Mouse (Mus musculus) left cerebral cortex, postnatal 36 days (tissue): ENCODE results near the gene Zfp984. TPM values are rescaled to one million over a fixed set of nuclear protein-coding genes. Genes with fewer than 3 reads are reported as not detected.
A peak's percentile ranks its signal among the peaks of the same experiment; 100 is the strongest.
"Not testable (repeated sequence)": the region's sequence is repeated elsewhere in the genome, so short reads cannot be mapped to it uniquely, and the experiment has no call there.

Experiments
- DNase-seq, 2 experiments: peaks; one replicate each; pipeline ENCODE4 v3.0.0; 2021 to 2022; ENCODE audit warnings: low spot score in 2 of 2, mixed read lengths in 1 of 2
- intact Hi-C: fragments of 180-260 bp; cut with DNase I; formaldehyde crosslinking; loops from one replicate; pipeline ENCODE4 v1.15.1; 2025
- total RNA-seq, 2 experiments: library from RNA; stranded (reverse); gene quantifications; 2 replicates each; pipeline ENCODE4 v1.2.3; 2021

Gene Zfp984
- 1 to 10 TPM; 1.9 to 2.0 TPM for total RNA-seq

DNA sequence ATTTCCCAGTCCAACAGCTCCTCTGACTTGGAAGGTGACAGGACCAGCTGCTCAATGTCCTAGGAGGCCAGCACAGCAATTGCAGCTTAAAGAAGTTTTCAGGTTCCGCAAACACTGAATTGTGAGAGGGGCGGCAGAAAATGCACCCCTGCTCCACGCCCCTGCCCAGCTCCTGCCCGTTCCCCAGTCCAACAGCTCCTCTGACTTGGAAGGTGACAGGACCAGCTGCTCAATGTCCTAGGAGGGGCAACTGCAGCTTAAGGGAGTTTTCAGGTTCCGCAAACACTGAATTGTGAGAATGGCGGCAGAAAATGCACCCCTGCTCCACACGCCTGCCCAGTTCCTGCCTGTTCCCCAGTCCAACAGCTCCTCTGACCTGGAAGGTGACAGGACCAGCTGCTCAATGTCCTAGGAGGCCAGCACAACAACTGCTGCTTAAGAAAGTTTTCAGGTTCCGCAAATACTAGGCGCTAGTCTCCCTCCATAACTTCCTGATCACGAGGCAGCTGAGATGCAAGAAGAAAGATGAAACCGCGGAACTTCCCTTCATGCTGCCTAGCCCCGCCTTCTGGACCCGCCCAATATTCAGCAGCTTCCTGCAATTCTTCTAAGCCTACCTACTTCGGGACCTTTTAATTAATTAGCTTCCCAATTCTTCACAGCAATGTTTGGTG is at the start of gene Zfp984:
Gene Zfp984 (minus strand): TSS at position 497 of the 674 bp plus-strand sequence.
- intact Hi-C loops, DNase-seq: not testable (repeated sequence)

DNA sequence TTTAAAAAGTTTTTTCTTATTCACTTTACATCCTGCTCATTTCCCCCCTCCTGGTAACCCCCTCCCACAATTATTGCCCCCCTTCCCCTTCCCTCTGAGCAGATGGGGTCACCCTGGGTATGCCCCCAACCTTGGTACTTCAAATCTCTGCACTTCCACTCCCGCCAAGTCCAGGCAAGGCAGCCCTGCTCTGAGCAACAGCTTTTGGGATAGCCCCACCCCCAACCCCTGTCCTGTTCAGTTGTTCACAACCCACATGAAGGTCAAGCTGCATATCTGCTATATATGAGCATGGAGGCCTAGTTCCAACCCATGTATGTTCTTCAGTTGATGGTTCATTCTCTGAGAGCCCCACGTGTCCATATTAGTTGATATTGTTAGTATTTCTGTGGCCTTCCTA is 41.2 kb upstream of the Zfp984 start:
- DNase-seq = no peak
- intact Hi-C loops = no loop called here

DNA sequence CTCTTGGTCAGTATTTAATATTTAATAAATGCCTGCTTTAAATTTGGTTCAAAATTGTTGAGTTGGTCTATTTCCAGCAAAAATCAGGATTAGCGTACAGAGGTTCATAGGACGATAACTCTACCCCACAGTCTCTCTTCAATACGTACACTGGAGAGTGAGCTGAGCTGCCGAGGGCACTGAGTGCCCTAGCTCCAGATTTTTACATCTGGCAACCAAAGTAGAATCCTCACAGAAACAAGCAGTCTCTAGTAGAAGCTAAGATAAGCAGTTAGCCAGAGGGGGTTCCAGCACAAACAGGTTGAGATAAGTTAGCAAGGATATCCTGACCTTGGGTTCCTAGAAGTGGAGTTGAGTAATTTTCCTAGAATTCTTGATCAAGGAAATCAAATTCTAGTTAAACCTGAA is 39.0 kb upstream of the Zfp984 start:
- intact Hi-C loops = loop anchor here (2.0 kb wide), 1 partner anchor 20 kb away; the partner anchor contains the start of genes Fv1 and Miip
- DNase-seq = no peak

DNA sequence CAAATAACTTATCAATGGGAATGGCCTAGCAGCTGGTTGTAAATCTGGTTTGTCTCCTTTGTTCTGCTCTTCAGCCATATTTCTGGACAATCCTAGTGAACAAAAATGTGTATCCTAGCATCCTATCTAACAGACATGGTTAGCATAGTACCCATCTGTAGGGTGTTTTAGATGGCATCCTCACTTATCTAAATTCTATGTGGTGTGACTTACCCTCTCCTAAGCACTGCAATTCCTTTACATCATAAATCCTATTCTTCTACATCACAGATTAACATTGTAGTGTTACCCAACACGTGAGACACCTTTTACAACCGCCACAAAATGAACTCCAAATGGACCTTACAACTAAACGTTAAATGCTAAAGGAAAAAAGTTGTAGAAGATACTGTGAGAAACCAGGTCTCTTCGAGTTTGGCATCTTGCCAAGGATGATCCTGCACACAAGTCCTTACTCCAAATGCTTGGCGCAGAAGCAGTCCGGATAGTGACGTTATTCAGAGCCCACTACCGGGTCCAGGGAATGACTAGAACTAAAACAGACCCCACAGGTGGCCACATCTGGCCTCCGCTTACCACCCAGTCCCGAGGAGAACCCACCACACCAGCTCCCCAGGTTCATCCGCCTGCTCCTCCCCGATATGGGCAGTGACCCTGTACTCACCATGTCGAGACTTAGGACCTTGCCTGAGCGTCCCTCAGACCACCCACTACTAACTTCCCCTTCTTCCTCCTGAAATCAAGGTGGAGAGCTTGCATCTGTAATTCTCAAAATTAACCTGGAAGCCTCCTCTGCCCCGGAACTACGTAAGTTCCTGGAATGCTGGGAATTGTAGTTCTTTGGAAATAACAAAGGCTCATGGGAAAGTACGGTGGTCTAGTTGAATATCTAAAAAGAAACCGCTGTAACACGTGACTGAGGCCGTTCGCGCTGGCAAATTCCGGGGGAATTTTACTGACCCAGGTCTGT is 38.3 kb upstream of the Zfp984 start, which contains the start of gene Zfp933:
Gene Zfp933 (minus strand): TSS at position 753 of the 970 bp plus-strand sequence.
- intact Hi-C loops = loop anchor here (2.0 kb wide), 2 partner anchors 21 kb away; partner anchors contain the start of genes Fv1 and Miip
- DNase-seq = peak; percentile 65 to 77

DNA sequence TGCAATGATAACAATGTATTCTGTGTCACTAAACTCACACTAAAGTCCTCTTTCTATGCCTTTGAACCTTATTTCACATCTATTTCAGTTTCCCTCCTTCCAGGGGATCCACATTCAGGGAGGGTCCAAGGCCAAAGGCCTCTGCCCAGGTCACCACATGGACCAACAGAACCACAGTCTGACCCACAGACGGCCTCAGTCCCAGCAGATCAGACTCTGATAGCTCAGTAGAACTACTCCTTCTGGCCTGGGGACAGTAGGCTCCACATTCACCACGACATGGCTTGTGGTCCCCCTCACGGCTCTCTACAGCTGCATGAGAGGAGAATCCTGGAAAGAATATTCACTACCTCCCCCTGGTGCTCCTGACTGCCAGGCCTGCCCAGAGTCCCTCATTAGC is 33.3 kb upstream of the Zfp984 start:
- no peak for DNase-seq
- intact Hi-C loops = no loop called here

DNA sequence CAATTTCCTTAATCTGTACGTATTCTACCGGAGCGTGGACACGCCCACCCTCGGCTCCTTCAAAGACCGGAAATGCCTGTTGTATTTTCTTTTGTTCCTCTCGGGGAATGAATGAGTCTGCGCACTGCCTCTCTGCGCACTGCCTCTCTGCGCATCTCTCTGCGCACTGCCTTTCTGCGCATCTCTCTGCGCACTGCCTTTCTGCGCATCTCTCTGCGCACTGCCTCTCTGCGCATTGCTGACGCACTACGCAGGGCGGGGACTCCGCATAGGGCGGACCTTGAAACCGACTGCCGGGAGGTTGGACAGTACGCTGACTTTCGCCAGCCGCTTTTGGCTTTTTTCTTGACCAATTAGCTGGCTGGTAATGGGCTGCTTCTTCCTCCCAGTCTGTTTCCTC is 29.7 kb upstream of the Zfp984 start:
- intact Hi-C loops = not testable (repeated sequence)
- DNase-seq = peak; percentile 15

DNA sequence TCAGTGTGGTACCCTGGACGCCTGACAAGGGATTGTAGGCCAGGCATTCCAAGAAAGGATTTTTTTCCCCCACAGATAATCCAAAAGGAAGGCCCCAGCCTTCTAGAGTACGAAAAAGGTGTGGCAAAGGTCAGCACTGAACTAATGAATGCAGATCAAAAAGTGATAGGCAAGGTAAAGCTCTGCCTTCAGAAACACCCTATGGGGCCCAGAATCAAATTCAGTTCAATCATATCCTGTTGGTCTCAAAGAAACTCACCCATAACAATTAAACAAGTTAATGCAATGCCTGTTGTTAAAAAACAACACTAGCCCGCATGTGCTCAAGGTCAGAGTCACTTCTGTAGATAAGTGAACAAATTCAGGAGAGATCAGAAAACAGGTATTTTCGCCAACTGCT is 14.8 kb upstream of the Zfp984 start:
- intact Hi-C loops = no loop called here
- no peak for DNase-seq

DNA sequence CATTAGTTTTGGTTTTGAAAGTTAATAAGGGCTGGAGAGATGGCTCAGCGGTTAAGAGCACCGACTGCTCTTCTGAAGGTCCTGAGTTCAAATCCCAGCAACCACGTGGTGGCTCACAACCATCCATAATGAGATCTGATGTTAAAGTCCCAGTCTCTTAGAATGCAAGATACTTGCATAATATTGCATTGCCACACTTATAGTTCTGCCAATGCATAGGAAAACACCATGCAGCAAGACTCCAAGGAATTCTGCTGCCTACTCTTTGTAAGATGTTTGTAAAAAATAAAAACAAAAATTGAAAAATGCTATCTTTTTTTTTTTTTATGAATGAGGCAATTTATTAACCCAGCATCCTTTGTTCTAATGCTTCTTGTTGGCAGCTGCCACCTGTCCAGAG is 11.8 kb upstream of the Zfp984 start:
- DNase-seq, intact Hi-C loops: not testable (repeated sequence)

DNA sequence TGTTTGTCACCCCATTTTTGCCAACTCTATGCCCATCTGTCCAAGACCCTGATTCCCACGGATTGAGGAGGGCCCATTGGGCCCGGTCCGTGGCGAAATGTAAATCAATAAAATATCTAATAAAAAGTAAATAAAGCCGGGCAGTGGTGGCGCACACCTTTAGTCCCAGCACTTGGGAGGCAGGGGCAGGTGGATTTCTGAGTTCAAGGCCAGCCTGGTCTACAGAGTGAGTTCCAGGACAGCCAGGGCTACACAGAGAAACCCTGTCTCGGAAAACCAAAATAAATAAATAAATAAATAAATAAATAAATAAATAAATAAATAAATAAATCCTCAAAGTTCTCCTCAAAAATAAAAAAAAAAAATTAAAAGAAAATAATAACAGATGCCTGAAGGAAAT is 10.1 kb upstream of the Zfp984 start:
- intact Hi-C loops = not testable (repeated sequence)

DNA sequence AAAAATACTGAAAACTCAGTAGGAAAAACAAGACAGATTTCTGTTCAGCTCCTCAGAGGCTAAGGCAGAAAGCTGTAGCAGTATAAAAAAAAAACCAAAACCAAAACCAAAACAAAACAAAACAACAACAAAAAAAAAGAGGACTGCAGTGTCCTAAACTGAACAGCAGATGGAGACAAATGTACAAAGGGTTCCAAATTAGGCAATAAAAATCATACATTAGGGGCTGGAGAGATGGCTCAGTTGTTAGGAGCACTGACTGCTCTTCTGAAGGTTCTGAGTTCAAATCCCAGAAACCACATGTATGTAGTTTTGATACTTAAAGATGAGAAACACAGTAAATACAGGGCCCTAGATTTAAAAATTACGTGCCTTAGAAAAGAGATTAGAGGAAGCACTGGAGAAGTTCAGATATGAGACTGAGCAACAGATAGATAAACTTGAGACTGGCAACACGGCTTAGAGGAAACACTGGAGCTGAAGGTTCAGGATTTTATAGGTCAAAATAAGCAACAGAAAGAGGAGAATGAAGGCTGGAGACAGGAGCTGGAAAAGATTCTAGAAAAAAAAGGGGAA is 5.1 kb upstream of the Zfp984 start:
- intact Hi-C loops = no loop called here
- DNase-seq = no peak

More for the DNA sequence above, 10.1 kb upstream of the Zfp984 start:
- DNase-seq = not testable (repeated sequence)

DNA sequence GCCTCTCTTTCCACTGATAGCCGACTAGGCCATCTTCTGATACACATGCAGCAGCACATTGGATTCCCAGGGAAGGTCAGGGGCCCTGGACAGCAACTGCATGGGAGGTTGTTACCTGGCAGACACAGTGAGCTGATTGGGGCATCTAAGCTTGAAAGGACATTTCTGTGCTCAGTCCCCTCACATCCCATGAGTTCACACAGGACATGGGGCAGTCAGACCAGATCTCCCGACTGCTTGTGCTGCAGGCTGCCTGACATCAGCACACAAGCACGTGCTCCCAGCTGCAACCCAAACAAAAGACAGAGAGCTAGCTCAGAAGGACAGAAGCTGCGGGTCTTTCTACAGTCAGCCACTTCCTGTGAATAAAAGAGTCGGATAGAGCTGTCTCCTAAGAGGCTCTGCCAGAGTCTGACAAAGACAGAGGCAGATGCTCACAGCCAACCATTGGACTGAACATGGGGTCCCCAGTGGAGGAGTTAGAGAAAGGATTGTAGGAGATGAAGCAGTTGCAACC is 3.7 kb upstream of the Zfp984 start:
- DNase-seq = no peak
- intact Hi-C loops = no loop called here

DNA sequence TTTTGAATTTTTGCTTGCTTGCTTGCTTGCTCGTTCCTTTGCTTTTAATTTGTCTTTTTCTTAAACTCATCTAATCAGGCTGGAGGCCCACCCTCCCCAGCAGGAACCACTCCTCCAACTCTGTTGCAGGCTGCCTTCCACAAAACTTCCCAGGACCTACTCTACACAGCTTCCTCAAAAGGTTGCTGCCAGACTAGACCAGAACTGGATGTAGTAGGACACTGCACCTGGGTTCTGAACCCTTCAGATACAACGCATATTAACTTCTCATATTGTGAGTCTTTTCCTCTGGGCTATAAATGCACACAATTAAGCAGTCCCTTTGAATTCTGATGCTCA is 347 bp upstream of the Zfp984 start:
- DNase-seq, intact Hi-C loops: not testable (repeated sequence)

DNA sequence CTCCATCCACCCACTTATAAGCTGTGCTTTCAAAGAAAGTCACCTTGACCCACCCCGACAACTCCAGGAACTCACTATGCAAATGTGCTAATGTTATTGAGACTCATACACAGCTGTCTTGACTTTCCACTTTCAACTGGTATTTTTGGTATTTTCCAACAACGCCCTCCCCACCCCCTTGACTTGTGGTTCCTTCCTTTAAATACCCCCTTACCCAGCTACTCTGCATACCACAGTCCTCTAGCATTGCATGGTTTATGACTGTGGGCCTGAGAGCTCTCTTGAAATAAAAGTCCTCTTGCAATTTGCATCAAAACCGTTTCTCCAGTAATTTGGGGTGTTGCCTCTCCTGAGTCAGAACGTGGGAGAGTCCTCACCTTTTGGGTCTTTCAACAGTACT is 1.1 kb downstream of the Zfp984 start:
- intact Hi-C loops, DNase-seq: not testable (repeated sequence)

DNA sequence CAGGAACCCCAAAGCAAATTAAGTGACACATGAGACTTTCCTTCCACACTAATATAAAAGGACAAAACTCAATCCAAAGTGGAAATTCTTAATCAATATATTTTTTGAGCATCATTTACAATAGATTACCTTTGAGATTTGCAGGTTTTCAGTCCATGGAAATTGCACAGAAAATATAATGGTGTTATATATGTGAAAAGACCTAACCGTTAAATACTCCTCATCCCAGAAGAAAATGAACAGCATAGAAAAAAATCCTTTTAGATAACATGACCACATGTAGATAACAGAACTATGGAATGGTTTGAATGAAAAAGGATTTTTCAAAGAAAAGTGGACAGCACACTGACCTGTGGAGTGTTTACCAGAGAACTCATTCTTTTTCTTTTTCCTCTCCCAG is 14.3 kb downstream of the Zfp984 start:
- DNase-seq, intact Hi-C loops: not testable (repeated sequence)

DNA sequence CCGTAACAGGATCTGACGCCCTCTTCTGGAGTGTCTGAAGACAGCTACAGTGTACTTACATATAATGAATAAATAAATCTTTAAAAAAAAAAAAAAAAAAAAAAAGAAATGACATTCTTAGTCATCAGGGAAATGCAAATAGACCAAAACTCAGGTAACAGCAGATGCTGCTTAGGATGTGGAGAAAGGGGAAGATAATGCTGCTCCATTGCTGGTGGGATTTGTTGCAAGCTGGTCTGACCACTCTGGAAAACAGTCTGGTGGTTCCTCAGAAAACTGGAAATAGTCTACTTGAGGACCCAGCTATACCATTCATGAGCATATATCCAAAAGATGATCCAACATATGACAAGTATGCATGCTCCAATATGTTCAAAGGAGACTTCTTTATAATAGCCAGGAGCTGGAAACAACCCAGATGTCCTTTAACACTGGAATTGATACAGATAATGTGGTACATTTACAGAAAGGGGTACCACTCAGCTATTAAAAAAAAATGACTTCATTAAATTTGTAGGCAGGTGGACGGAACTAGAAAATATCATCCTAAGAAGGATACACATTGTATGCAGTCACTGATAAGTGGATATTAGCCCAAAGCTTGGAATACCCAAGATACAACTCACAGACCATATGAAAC is 15.4 kb downstream of the Zfp984 start:
- intact Hi-C loops, DNase-seq: not testable (repeated sequence)

DNA sequence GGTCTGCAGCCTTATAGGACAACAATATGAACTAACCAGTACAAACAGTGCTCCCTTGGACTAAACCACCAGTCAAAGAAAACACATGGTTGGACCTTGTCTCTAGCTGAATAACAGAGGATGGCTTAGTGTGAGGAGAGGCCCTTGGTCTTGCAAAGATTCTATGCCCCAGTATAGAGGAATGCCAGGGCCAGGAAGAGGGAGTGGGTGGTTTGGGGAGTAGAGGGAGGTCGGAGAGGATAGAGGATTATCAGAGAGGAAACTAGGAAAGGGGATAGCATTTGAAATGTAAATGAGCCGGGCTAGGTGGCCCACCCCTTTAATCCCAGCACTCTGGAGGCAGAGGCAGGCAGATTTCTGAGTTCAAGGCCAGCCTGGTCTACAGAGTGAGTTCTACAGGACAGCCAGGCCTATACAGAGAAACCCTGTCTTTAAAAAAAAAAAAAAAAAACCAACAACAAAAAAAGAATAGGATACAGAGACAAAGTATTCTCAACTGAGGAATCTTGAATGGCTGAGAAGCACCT is 16.1 kb downstream of the Zfp984 start:
- DNase-seq, intact Hi-C loops: not testable (repeated sequence)

DNA sequence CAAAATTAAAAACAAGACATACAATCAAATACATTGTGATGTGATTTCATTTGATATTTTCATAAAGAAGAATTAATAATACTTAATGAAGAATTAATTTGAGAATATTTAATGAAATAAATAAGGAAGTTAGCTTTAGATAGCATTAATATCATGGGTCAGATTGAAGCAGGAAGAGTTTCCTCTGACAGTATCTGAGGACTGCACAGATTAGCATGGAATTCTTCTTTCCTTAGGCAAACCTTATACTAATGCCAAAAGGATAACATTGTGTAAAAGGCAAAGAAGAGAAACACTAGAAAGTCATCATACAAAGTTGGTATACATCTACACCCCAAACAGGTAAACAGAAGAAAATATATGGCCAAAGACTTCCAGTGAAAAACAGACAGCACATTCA is 17.9 kb downstream of the Zfp984 start:
- DNase-seq, intact Hi-C loops: not testable (repeated sequence)

DNA sequence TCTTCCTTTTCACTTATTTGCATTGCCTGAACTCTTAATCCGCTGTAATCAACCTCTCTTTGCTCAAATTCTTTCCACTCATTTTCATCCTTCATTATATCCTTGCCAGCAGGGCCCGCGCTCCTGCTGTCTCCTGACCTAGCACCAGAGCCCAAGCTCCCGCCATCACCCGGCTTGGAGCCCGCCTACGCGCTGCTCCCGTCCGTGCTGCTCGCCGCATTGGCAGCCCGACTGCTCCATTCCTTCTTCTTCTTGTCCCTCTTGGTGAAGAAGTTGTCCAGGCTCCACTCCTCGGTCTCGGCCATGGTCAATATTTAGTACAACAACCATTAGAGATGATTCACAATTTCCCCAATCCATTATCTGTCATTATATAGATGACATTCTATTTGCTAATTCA is 63.3 kb downstream of the Zfp984 start:
- intact Hi-C loops = not testable (repeated sequence)

More for the DNA sequence above, 63.3 kb downstream of the Zfp984 start:
- not testable (repeated sequence) for DNase-seq
